14 mouse cellular contexts compared by ENCODE assay signal in genomic region chr2:167801389-167801788, GRCm38 (mm10).
DNase-seq lines count a peak whose midpoint lies in the region; ATAC-seq and TF ChIP-seq lines count a peak whose summit lies in the region.
"Had no signal": no experiment of that assay in that cellular context is flagged by ENCODE, and none has a peak within 500 bp of the region (broad histone marks: within the 10 kb centered on the region; RNA-seq: fewer than 3 reads in every experiment).

No protein-coding gene starts in this region.

- TF ChIP-seq POLR2A in kidney, adult 2 months (IDR thresholded peaks at IDR 0.05; ENCODE audit: low read depth, low read length): no peak
- TF ChIP-seq POLR2A in embryonic fibroblast, embryonic 13.5 days (IDR thresholded peaks at IDR 0.05; ENCODE audit: low read depth, low read length): no peak

- no peak for TF ChIP-seq CTCF in kidney, adult 2 months (conservative IDR thresholded peaks at IDR 0.05; ENCODE audit: insufficient read depth, insufficient read length, low read depth, low read length)
- no peak for TF ChIP-seq CTCF in embryonic fibroblast, embryonic 13.5 days (IDR thresholded peaks at IDR 0.05; ENCODE audit: borderline replicate concordance, insufficient read depth, low read length)

- 0 out of 2 replicates have a peak overlapping the region, but pooled peaks have one; percentile 33 for H3K27ac ChIP-seq in embryonic facial prominence, embryonic 13.5 days
- H3K27ac ChIP-seq in embryonic facial prominence, embryonic 10.5 days (replicated peaks): no peak overlapping the region; the same call in 1 of the 2 replicates
- H3K27ac ChIP-seq in kidney, embryonic 15.5 days: peak overlapping the region; percentile 78; the same call in 1 of the 2 replicates
- H3K27ac ChIP-seq in kidney, adult 2 months (ENCODE audit: insufficient read depth, low read depth, low read length): no peak overlapping the region
- peak overlapping the region; percentile 57 for H3K27ac ChIP-seq in embryonic fibroblast, embryonic 13.5 days (ENCODE audit: insufficient read depth, low read length)
- 0 out of 2 replicates have a peak overlapping the region, but pooled peaks have one; percentile 14 for H3K27ac ChIP-seq in liver, embryonic 15.5 days (replicated peaks)
- H3K27ac ChIP-seq in forebrain, embryonic 11.5 days (ENCODE audit: low read depth, low read length): no peak overlapping the region
- H3K27ac ChIP-seq: hindbrain, postnatal 0 days had no signal

- no peak for DNase-seq in embryonic facial prominence, embryonic 10.5 days (ENCODE audit: low spot score)
- DNase-seq in kidney, adult 2 months: no peak
- DNase-seq in layer of hippocampus, postnatal 14 days (ENCODE audit: low spot score in 2 of 2): no peak
- DNase-seq in forebrain, embryonic 11.5 days (ENCODE audit: low spot score): no peak
- DNase-seq: cerebellum, adult 9-10 months; kidney, postnatal 14 days; layer of hippocampus, adult 9-11 months; thymus, adult 2 months had no signal

- H3K9ac ChIP-seq in embryonic facial prominence, embryonic 13.5 days: no peak overlapping the region
- no peak overlapping the region for H3K9ac ChIP-seq in kidney, embryonic 15.5 days
- no peak overlapping the region for H3K9ac ChIP-seq in liver, embryonic 15.5 days
- no peak overlapping the region for H3K9ac ChIP-seq in forebrain, embryonic 11.5 days (ENCODE audit: low read length)

- no peak overlapping the region for H3K4me3 ChIP-seq in embryonic facial prominence, embryonic 13.5 days
- no peak overlapping the region for H3K4me3 ChIP-seq in embryonic facial prominence, embryonic 10.5 days
- no peak overlapping the region for H3K4me3 ChIP-seq in kidney, embryonic 15.5 days (replicated peaks)
- H3K4me3 ChIP-seq in kidney, adult 2 months (ENCODE audit: insufficient read depth, low read depth, low read length): no peak overlapping the region
- H3K4me3 ChIP-seq in embryonic fibroblast, embryonic 13.5 days (ENCODE audit: insufficient read depth, low read length): no peak overlapping the region
- no peak overlapping the region for H3K4me3 ChIP-seq in liver, embryonic 15.5 days (replicated peaks)
- H3K4me3 ChIP-seq in forebrain, embryonic 11.5 days (ENCODE audit: low read depth, low read length): no peak overlapping the region

- H3K4me1 ChIP-seq in embryonic facial prominence, embryonic 13.5 days: peaks cover 28% of the 10 kb centered on the region
- peaks cover 24% of the 10 kb centered on the region for H3K4me1 ChIP-seq in embryonic facial prominence, embryonic 10.5 days
- peaks cover 31% of the 10 kb centered on the region for H3K4me1 ChIP-seq in kidney, embryonic 15.5 days
- H3K4me1 ChIP-seq in kidney, adult 2 months (ENCODE audit: control insufficient read depth, insufficient read depth, low read length): peaks cover 10% of the 10 kb centered on the region
- peaks cover 5% of the 10 kb centered on the region for H3K4me1 ChIP-seq in embryonic fibroblast, embryonic 13.5 days (ENCODE audit: control insufficient read depth, insufficient read depth, low read length)
- H3K4me1 ChIP-seq in liver, embryonic 15.5 days (replicated peaks): peaks cover 53% of the 10 kb centered on the region
- H3K4me1 ChIP-seq in forebrain, embryonic 11.5 days (replicated peaks; ENCODE audit: control insufficient read depth, insufficient read depth, low read length): no peaks in the 10 kb centered on the region

- WGBS in embryonic facial prominence, embryonic 13.5 days: 88% methylated on average over 10 of the region's 10 CpGs
- 91% methylated on average over 10 of the region's 10 CpGs for WGBS in embryonic facial prominence, embryonic 10.5 days
- WGBS in kidney, embryonic 15.5 days: 90% methylated on average over 10 of the region's 10 CpGs
- WGBS in kidney, adult 2 months: 93% methylated on average over 10 of the region's 10 CpGs
- 28% methylated on average over 10 of the region's 10 CpGs for WGBS in liver, embryonic 15.5 days (ENCODE audit: insufficient replicate concordance)
- 88% methylated on average over 10 of the region's 10 CpGs for WGBS in forebrain, embryonic 11.5 days

- H3K9me3 ChIP-seq in embryonic facial prominence, embryonic 13.5 days: no peaks in the 10 kb centered on the region
- no peaks in the 10 kb centered on the region for H3K9me3 ChIP-seq in embryonic facial prominence, embryonic 10.5 days
- H3K9me3 ChIP-seq in kidney, embryonic 15.5 days (replicated peaks): no peaks in the 10 kb centered on the region
- H3K9me3 ChIP-seq in liver, embryonic 15.5 days (replicated peaks): no peaks in the 10 kb centered on the region
- H3K9me3 ChIP-seq in forebrain, embryonic 11.5 days (ENCODE audit: control insufficient read depth, low read length): no peaks in the 10 kb centered on the region

- H3K4me2 ChIP-seq in embryonic facial prominence, embryonic 13.5 days: no peak overlapping the region
- no peak overlapping the region for H3K4me2 ChIP-seq in kidney, embryonic 15.5 days
- H3K4me2 ChIP-seq in liver, embryonic 15.5 days: no peak overlapping the region
- H3K4me2 ChIP-seq in forebrain, embryonic 11.5 days (ENCODE audit: low read depth, low read length, severe bottlenecking): no peak overlapping the region
- H3K4me2 ChIP-seq: midbrain, embryonic 11.5 days had no signal

- ATAC-seq in embryonic facial prominence, embryonic 13.5 days (ENCODE audit: insufficient number of reproducible peaks, insufficient read depth, low FRiP score, low TSS enrichment, low read depth): no peak
- no peak for ATAC-seq in kidney, embryonic 15.5 days (replicated peaks; ENCODE audit: low FRiP score)
- no peak for ATAC-seq in liver, embryonic 15.5 days (ENCODE audit: insufficient read depth)
- ATAC-seq in forebrain, embryonic 11.5 days (replicated peaks; ENCODE audit: low FRiP score): no peak

- no peaks in the 10 kb centered on the region for H3K36me3 ChIP-seq in embryonic facial prominence, embryonic 13.5 days
- no peaks in the 10 kb centered on the region for H3K36me3 ChIP-seq in embryonic facial prominence, embryonic 10.5 days (replicated peaks)
- no peaks in the 10 kb centered on the region for H3K36me3 ChIP-seq in kidney, embryonic 15.5 days
- no peaks in the 10 kb centered on the region for H3K36me3 ChIP-seq in kidney, adult 2 months (ENCODE audit: control insufficient read depth, insufficient read depth, low read length)
- H3K36me3 ChIP-seq in liver, embryonic 15.5 days (replicated peaks): no peaks in the 10 kb centered on the region
- no peaks in the 10 kb centered on the region for H3K36me3 ChIP-seq in forebrain, embryonic 11.5 days (ENCODE audit: control insufficient read depth, insufficient read depth, low read length)

- H3K27me3 ChIP-seq in embryonic facial prominence, embryonic 13.5 days: no peaks in the 10 kb centered on the region
- no peaks in the 10 kb centered on the region for H3K27me3 ChIP-seq in embryonic facial prominence, embryonic 10.5 days (replicated peaks; ENCODE audit: low read depth, poor library complexity, severe bottlenecking)
- H3K27me3 ChIP-seq in kidney, embryonic 15.5 days: no peaks in the 10 kb centered on the region
- H3K27me3 ChIP-seq in kidney, adult 2 months (replicated peaks; ENCODE audit: control insufficient read depth, insufficient read depth, low read length): no peaks in the 10 kb centered on the region
- H3K27me3 ChIP-seq in liver, embryonic 15.5 days: no peaks in the 10 kb centered on the region
- no peaks in the 10 kb centered on the region for H3K27me3 ChIP-seq in forebrain, embryonic 11.5 days (ENCODE audit: control insufficient read depth, insufficient read depth, low read length)

Comparison
In these comparisons a context has a peak if more than half of its experiments do, and no peak if none do; other contexts are left out.
1. H3K27ac ChIP-seq: peak in embryonic facial prominence, embryonic 13.5 days (single experiment), kidney, embryonic 15.5 days (single experiment), embryonic fibroblast, embryonic 13.5 days (single experiment) and liver, embryonic 15.5 days (single experiment); none in embryonic facial prominence, embryonic 10.5 days (single experiment), kidney, adult 2 months (single experiment) and forebrain, embryonic 11.5 days (single experiment).